26 mouse cellular contexts compared by ENCODE assay signal in the genomic region with DNA sequence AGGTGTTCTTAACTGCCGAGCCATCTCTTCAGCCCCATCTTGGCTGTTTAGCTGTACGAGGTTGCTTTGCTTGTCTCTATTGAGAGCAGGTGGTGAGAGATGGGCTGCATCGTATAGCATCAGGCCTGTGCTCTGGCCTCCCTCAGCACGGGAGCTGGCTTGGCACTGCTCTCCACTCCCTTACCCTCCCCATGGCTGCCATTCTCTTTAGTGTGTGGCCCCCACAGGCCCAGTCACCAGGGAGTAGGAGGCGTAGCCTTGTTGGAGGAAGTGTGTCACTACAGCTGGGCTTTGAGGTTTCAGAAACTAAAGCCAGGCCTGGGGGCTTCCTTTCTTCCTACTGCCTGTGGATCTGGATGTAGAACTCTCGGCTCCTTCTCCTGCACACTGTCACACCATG. TPM values are rescaled to one million over a fixed set of nuclear protein-coding genes. Genes with fewer than 3 reads are reported as not detected.
DNase-seq lines count a peak whose midpoint lies in the region; ATAC-seq and TF ChIP-seq lines count a peak whose summit lies in the region.
"Had no signal": no experiment of that assay in that cellular context is flagged by ENCODE, and none has a peak within 500 bp of the region (broad histone marks: within the 10 kb centered on the region; RNA-seq: fewer than 3 reads in every experiment).

No protein-coding gene starts in this region.

- H3K27ac ChIP-seq in left cerebral cortex, adult 2 months = 0 out of 2 replicates have a peak overlapping the region, but pooled peaks have one; percentile 0
- H3K27ac ChIP-seq in CH12.LX (ENCODE audit: insufficient read depth, low read depth) = no peak overlapping the region
- H3K27ac ChIP-seq in stomach, postnatal 0 days (replicated peaks) = no peak overlapping the region
- H3K27ac ChIP-seq: forebrain, embryonic 12.5 days; hindbrain, embryonic 13.5 days; liver, embryonic 12.5 days; macrophage; midbrain, embryonic 12.5 days had no signal

- peaks cover 4 to 17% of the 10 kb centered on the region in 2 experiments for H3K4me1 ChIP-seq in CH12.LX (ENCODE audit: control insufficient read depth in 1 of 2, insufficient read depth in 2 of 2)
- H3K4me1 ChIP-seq in stomach, postnatal 0 days (replicated peaks; ENCODE audit: control insufficient read depth, insufficient read depth) = no peaks in the 10 kb centered on the region
- H3K4me1 ChIP-seq: forebrain, embryonic 12.5 days; midbrain, embryonic 12.5 days had no signal

- no peaks in the 10 kb centered on the region for H3K27me3 ChIP-seq in CH12.LX (replicated peaks)
- no peaks in the 10 kb centered on the region for H3K27me3 ChIP-seq in stomach, postnatal 0 days (ENCODE audit: control insufficient read depth, insufficient read depth, low read length)
- H3K27me3 ChIP-seq: forebrain, embryonic 12.5 days; hindbrain, embryonic 13.5 days; liver, embryonic 12.5 days; midbrain, embryonic 12.5 days had no signal

- intact Hi-C loops in left cerebral cortex, adult 2 months (cut with DNase I) = no loop called here

- ATAC-seq in common myeloid progenitor, adult 5-6 weeks (replicated peaks; ENCODE audit: low read depth, poor library complexity, severe bottlenecking) = peak; percentile 29; the same call in 1 of the 2 replicates
- ATAC-seq in stomach, postnatal 0 days (ENCODE audit: low FRiP score, low TSS enrichment) = peak; percentile 59; the same call in 1 of the 2 replicates
- ATAC-seq: intestine, postnatal 0 days; liver, embryonic 12.5 days; lung, postnatal 0 days had no signal

- peaks cover 0 to 51% of the 10 kb centered on the region in 2 experiments for H3K36me3 ChIP-seq in CH12.LX (replicated peaks in 1 of 2; ENCODE audit: control insufficient read depth in 1 of 2, insufficient read depth in 1 of 2, low read length in 1 of 2)
- no peaks in the 10 kb centered on the region for H3K36me3 ChIP-seq in stomach, postnatal 0 days (ENCODE audit: control insufficient read depth, insufficient read depth, low read length)
- H3K36me3 ChIP-seq: forebrain, embryonic 12.5 days; hindbrain, embryonic 13.5 days; midbrain, embryonic 12.5 days had no signal

- no peak for TF ChIP-seq CTCF in left cerebral cortex, adult 2 months (IDR thresholded peaks at IDR 0.05)
- TF ChIP-seq CTCF in CH12.LX (conservative IDR thresholded peaks at IDR 0.05 in 1 of 2, IDR thresholded peaks at IDR 0.05 in 1 of 2; ENCODE audit: low read depth in 2 of 2, low read length in 2 of 2) = no peak
- TF ChIP-seq CTCF in stomach, postnatal 0 days (IDR thresholded peaks at IDR 0.05; ENCODE audit: low read depth) = no peak

- no peak for TF ChIP-seq EP300 in CH12.LX (IDR thresholded peaks at IDR 0.05; ENCODE audit: low read length)
- TF ChIP-seq EP300 in stomach, postnatal 0 days (optimal IDR thresholded peaks at IDR 0.05) = no peak

- H3K4me2 ChIP-seq in CH12.LX (ENCODE audit: insufficient read depth, low read depth, poor library complexity, severe bottlenecking) = no peak overlapping the region
- H3K4me2 ChIP-seq in stomach, postnatal 0 days (replicated peaks; ENCODE audit: low read depth) = no peak overlapping the region
- H3K4me2 ChIP-seq: forebrain, embryonic 12.5 days; heart, embryonic 11.5 days; hindbrain, embryonic 13.5 days; liver, embryonic 12.5 days; midbrain, embryonic 12.5 days had no signal

- dilution Hi-C loops in CH12.LX (cut with MboI; ENCODE audit: extremely low pct_ligation_motif_present, extremely low pct_unique_long_range_greater_than_20kb, low sequenced_read_pairs) = no loop called here

- peaks cover 20% of the 10 kb centered on the region for H3K79me2 ChIP-seq in CH12.LX (replicated peaks; ENCODE audit: control insufficient read depth, extremely low read depth, insufficient read depth, poor library complexity, severe bottlenecking)

- WGBS in stomach, postnatal 0 days = 89% methylated on average over 6 of the region's 6 CpGs

- no peak overlapping the region for H3K4me3 ChIP-seq in left cerebral cortex, adult 2 months
- no peak overlapping the region for H3K4me3 ChIP-seq in CH12.LX (replicated peaks in 1 of 3; ENCODE audit: low read depth in 2 of 3, low read length in 2 of 3, poor library complexity in 1 of 3)
- no peak overlapping the region for H3K4me3 ChIP-seq in stomach, postnatal 0 days (ENCODE audit: low read depth, low read length)
- H3K4me3 ChIP-seq: erythroblast, embryonic 14.5 days; forebrain, embryonic 12.5 days; hindbrain, embryonic 13.5 days; liver, embryonic 12.5 days; midbrain, embryonic 12.5 days had no signal

- TF ChIP-seq RAD21 in CH12.LX (IDR thresholded peaks at IDR 0.05; ENCODE audit: low read depth, low read length) = no peak

- in situ Hi-C loops in CH12.LX (cut with MboI; ENCODE audit: low pct_ligation_motif_present, low pct_unique_long_range_greater_than_20kb, low sequenced_read_pairs) = no loop called here

- no peak for TF ChIP-seq POLR2A in CH12.LX (IDR thresholded peaks at IDR 0.05; ENCODE audit: low read depth, low read length)

- H3K9me3 ChIP-seq in CH12.LX (replicated peaks; ENCODE audit: low read length) = no peaks in the 10 kb centered on the region
- H3K9me3 ChIP-seq in stomach, postnatal 0 days (ENCODE audit: control insufficient read depth, low read length) = no peaks in the 10 kb centered on the region
- H3K9me3 ChIP-seq: forebrain, embryonic 12.5 days; hindbrain, embryonic 13.5 days; liver, embryonic 12.5 days; midbrain, embryonic 12.5 days had no signal

- no peak for DNase-seq in left cerebral cortex, adult 2 months (ENCODE audit: extremely low spot score in 1 of 2, low spot score in 2 of 2)
- DNase-seq in left cerebral cortex, adult 9 months (ENCODE audit: low spot score in 2 of 2) = no peak
- peak; percentile 11 for DNase-seq in CH12.LX (ENCODE audit: extremely low read depth)
- no peak for DNase-seq in stomach, postnatal 0 days (ENCODE audit: low spot score)
- DNase-seq in thymus, postnatal 10 days (ENCODE audit: low spot score in 2 of 2) = no peak
- DNase-seq in thymus, postnatal 4 days = no peak
- DNase-seq: adrenal gland, adult 8-10 months; cerebellum, adult 8-10 months; cerebellum, postnatal 36 days; gastrocnemius, postnatal 25 days; heart, adult 18-20 months; heart, postnatal 36 days; kidney, adult 9 months; kidney, postnatal 10 days; layer of hippocampus, adult 9-11 months; lung, adult 18-20 months had no signal

- no peak overlapping the region for H3K9ac ChIP-seq in CH12.LX (ENCODE audit: insufficient read depth, low read depth)
- no peak overlapping the region for H3K9ac ChIP-seq in stomach, postnatal 0 days (ENCODE audit: low read length)
- H3K9ac ChIP-seq: forebrain, embryonic 12.5 days; hindbrain, embryonic 13.5 days; liver, embryonic 12.5 days; midbrain, embryonic 12.5 days had no signal

TF ChIP-seq in CH12.LX, 34 proteins besides CTCF, POLR2A, EP300 and RAD21:
- TF ChIP-seq ZMIZ1 (IDR thresholded peaks at IDR 0.05; ENCODE audit: low read depth, low read length) (no peak), NRF1 (IDR thresholded peaks at IDR 0.05; ENCODE audit: low read depth, low read length) (no peak), ELF1 (IDR thresholded peaks at IDR 0.05; ENCODE audit: low read depth, low read length) (no peak), NELFE (IDR thresholded peaks at IDR 0.05; ENCODE audit: low read depth, low read length) (no peak), MXI1 (IDR thresholded peaks at IDR 0.05; ENCODE audit: low read depth, low read length) (no peak), MAZ (IDR thresholded peaks at IDR 0.05; ENCODE audit: low read depth, low read length) (no peak), JUN (IDR thresholded peaks at IDR 0.05; ENCODE audit: insufficient read depth, low read depth, low read length) (no peak)

RNA-seq across cellular contexts. Expression of gene Fbxo34, which starts 32.0 kb away (rescaled TPM):
- total RNA-seq in left cerebral cortex, adult 2 months (2021) = 100 to 1,000 TPM in 1 of 2 experiments, 10 to 100 TPM in 1; 86.6 to 110 TPM
- total RNA-seq in CH12.LX (2012; rRNA removed) (11.9 and 12.8 TPM in 2 replicates), CH12.LX (2014; rRNA removed) (11.1 and 11.6 TPM in 2 replicates)
- 24.7 and 25.9 TPM in 2 replicates for polyA plus RNA-seq in CH12.LX (2012; ENCODE audit: insufficient read length, low read depth)
- 15.2 and 29.1 TPM in 2 replicates for total RNA-seq in common myeloid progenitor, adult 5-6 weeks (2017)
- 17.8 and 18.1 TPM in 2 replicates for polyA plus RNA-seq in stomach, postnatal 0 days (2015; fragmentation: Nextera tagmentation; extraction: Ambion mirVana)
